Mouse (Mus musculus): ENCODE data around the gene Cmtm2b.
"Not testable (repeated sequence)": the region's sequence is repeated elsewhere in the genome, so short reads cannot be mapped to it uniquely, and the experiment has no call there.

- not testable (repeated sequence) for TF ChIP-seq POLR2A (IDR thresholded peaks at IDR 0.05; ENCODE audit: extremely low read depth, insufficient read depth, low read length); CTCF (IDR thresholded peaks at IDR 0.05; ENCODE audit: low read depth, low read length)
Observed at GRCm38 (mm10) chr8:104321267-104321666, 763 bp upstream of the Cmtm2b start, which contains the start of gene Gm11020.
